Mouse (Mus musculus) heart, postnatal 36 days (tissue): ENCODE measurements around the gene Apobr. TPM values are rescaled to one million over a fixed set of nuclear protein-coding genes. Genes with fewer than 3 reads are reported as not detected.

ENCODE experiments used
- DNase-seq, 2 experiments: peaks; one replicate each; pipeline ENCODE4 v3.0.0; 2021 to 2022
- intact Hi-C: fragments of 180-260 bp; cut with DNase I; formaldehyde crosslinking; loops from one replicate; pipeline ENCODE4 v1.15.1; 2025
- microRNA-seq, 2 experiments: library from miRNA; unstranded; fragments of <30 nt; microRNA quantifications; one replicate each; pipeline ENCODE4 v1.2.0; 2021; ENCODE audit warnings: borderline number of aligned reads in 2 of 2
- total RNA-seq, 2 experiments: library from RNA; stranded (reverse); gene quantifications; 2 replicates each; pipeline ENCODE4 v1.2.3; 2021

Gene Apobr
- total RNA-seq, 2 experiments from 2014 or later: 0.41 to 0.53 TPM

GRCm38 (mm10) chr7:126635375-126635774 is 50.6 kb downstream of the Apobr start:
- no peak for DNase-seq
- intact Hi-C loops: loop anchor here (5.0 kb wide), 1 partner anchor 153 kb away; no protein-coding TSS in a partner anchor

GRCm38 (mm10) chr7:126636733-126637520 is 52.2 kb downstream of the Apobr start:
- peak in 1 of 2 experiments; percentile 37 for DNase-seq
- intact Hi-C loops: loop anchor here (2.0 to 5.0 kb wide), 3 partner anchors 48 to 155 kb away; no protein-coding TSS in a partner anchor

Small RNA genes within 50 kb of the gene (microRNA-seq; reads per million reads assigned to microRNA genes)
- gene Mir7059: 0 to 3.6 reads per million in 2 experiments

Other genes starting within 250 kb of the Apobr start
- under 1 TPM in 1 of 2 experiments, not detected in 1; 0.33 TPM for gene Lat, start 215.4 kb upstream of the Apobr start, total RNA-seq
- 10 to 100 TPM; 31.5 to 33.1 TPM for gene Spns1, start 207.5 kb upstream of the Apobr start, total RNA-seq
- gene Nfatc2ip, start 188.2 kb upstream of the Apobr start, total RNA-seq: 1 to 10 TPM; 3.9 to 4.6 TPM
- gene Cd19, start 170.1 kb upstream of the Apobr start, total RNA-seq: 1 to 10 TPM in 1 of 2 experiments, under 1 TPM in 1; 0.44 to 1.5 TPM
- 1 to 10 TPM; 7.5 to 9.0 TPM for gene Rabep2, start 156.2 kb upstream of the Apobr start, total RNA-seq
- gene Atp2a1, start 121.8 kb upstream of the Apobr start, total RNA-seq: 1 to 10 TPM; 1.1 to 1.2 TPM
- 10 to 100 TPM; 40.0 to 42.2 TPM for gene Sh2b1, start 109.5 kb upstream of the Apobr start, total RNA-seq
- 100 to 1,000 TPM; 287 to 327 TPM for gene Tufm, start 97.6 kb upstream of the Apobr start, total RNA-seq
- gene Atxn2l, start 81.5 kb upstream of the Apobr start, total RNA-seq: 10 to 100 TPM; 37.1 to 37.9 TPM
- 100 to 1,000 TPM; 156 to 157 TPM for gene Eif3c, start 18.5 kb upstream of the Apobr start, total RNA-seq
- 10 to 100 TPM; 14.8 to 16.3 TPM for gene Cln3, start 875 bp downstream of the Apobr start, total RNA-seq
- gene Il27, start 10.0 kb downstream of the Apobr start, total RNA-seq: not detected
- 1 to 10 TPM; 7.2 to 9.9 TPM for gene Nupr1, start 45.9 kb downstream of the Apobr start, total RNA-seq
- gene Sgf29, start 64.4 kb downstream of the Apobr start, total RNA-seq: 10 to 100 TPM; 21.8 to 25.2 TPM
- gene Sult1a1, start 91.5 kb downstream of the Apobr start, total RNA-seq: 10 to 100 TPM; 30.3 to 43.0 TPM
- gene Bola2, start 110.5 kb downstream of the Apobr start, total RNA-seq: 10 to 100 TPM; 47.0 to 60.8 TPM
- gene Slx1b, start 110.8 kb downstream of the Apobr start, total RNA-seq: 1 to 10 TPM; 4.4 to 5.9 TPM
- gene Coro1a, start 122.8 kb downstream of the Apobr start, total RNA-seq: 1 to 10 TPM; 7.8 to 9.9 TPM
- gene Mapk3, start 174.7 kb downstream of the Apobr start, total RNA-seq: 10 to 100 TPM; 61.0 to 62.2 TPM
- 1 to 10 TPM; 1.6 TPM for gene Gdpd3, start 181.4 kb downstream of the Apobr start, total RNA-seq
- gene Ypel3, start 192.0 kb downstream of the Apobr start, total RNA-seq: 100 to 1,000 TPM in 1 of 2 experiments, 10 to 100 TPM in 1; 91.4 to 110 TPM
- gene Tbx6, start 196.5 kb downstream of the Apobr start, total RNA-seq: under 1 TPM; 0.24 to 0.44 TPM
- gene Ppp4c, start 207.6 kb downstream of the Apobr start, total RNA-seq: 10 to 100 TPM; 36.1 to 36.5 TPM
- 1 to 10 TPM; 8.2 to 9.7 TPM for gene Fam57b, start 212.7 kb downstream of the Apobr start, total RNA-seq
- gene 4930451I11Rik, start 246.7 kb downstream of the Apobr start, total RNA-seq: not detected